Mouse (Mus musculus) adipocyte (in vitro differentiated cells): ENCODE results near the gene Bco2.

Experiments used
- DNase-seq: peaks from one replicate; pipeline ENCODE4 v3.0.0-alpha.2; 2016; ENCODE audit warnings: low spot score

Gene Bco2

GRCm38 (mm10) chr9:50561145-50561917, 6.3 kb upstream of the Bco2 start, which contains the start of gene Tex12:
Gene Tex12 (minus strand): TSS chr9:50561325.
- no peak for DNase-seq

- peak; percentile 23 for DNase-seq
Observed at GRCm38 (mm10) chr9:50554241-50555093, 514 bp downstream of the Bco2 start, which contains the start of gene Il18. Gene Il18 (plus strand): TSS chr9:50554827.

GRCm38 (mm10) chr9:50553547-50553946, 1.4 kb downstream of the Bco2 start:
- DNase-seq = no peak

GRCm38 (mm10) chr9:50552206-50552605, 2.8 kb downstream of the Bco2 start:
- no peak for DNase-seq

GRCm38 (mm10) chr9:50548936-50549335, 6.0 kb downstream of the Bco2 start:
- DNase-seq = no peak

GRCm38 (mm10) chr9:50547859-50548478, 7.0 kb downstream of the Bco2 start:
- no peak for DNase-seq

- no peak for DNase-seq
Observed at GRCm38 (mm10) chr9:50542401-50542800, 12.6 kb downstream of the Bco2 start.

- no peak for DNase-seq
Observed at GRCm38 (mm10) chr9:50540170-50540569, 14.8 kb downstream of the Bco2 start.

GRCm38 (mm10) chr9:50537295-50537694, 17.7 kb downstream of the Bco2 start:
- DNase-seq = no peak

GRCm38 (mm10) chr9:50536603-50537135, 18.3 kb downstream of the Bco2 start:
- no peak for DNase-seq

GRCm38 (mm10) chr9:50535930-50536329, 19.1 kb downstream of the Bco2 start:
- no peak for DNase-seq

- peak; percentile 40 for DNase-seq
Observed at GRCm38 (mm10) chr9:50533791-50534190, 21.2 kb downstream of the Bco2 start.

- no peak for DNase-seq
Observed at GRCm38 (mm10) chr9:50533328-50533727, 21.7 kb downstream of the Bco2 start.

GRCm38 (mm10) chr9:50530890-50531289, 24.1 kb downstream of the Bco2 start:
- peak; percentile 70 for DNase-seq

GRCm38 (mm10) chr9:50528293-50528892, 26.6 kb downstream of the Bco2 start, which contains the start of gene Pts:
Gene Pts (minus strand): TSS chr9:50528724.
- DNase-seq = peak; percentile 98

- DNase-seq = no peak
Observed at GRCm38 (mm10) chr9:50527860-50528259, 27.1 kb downstream of the Bco2 start.

- no peak for DNase-seq
Observed at GRCm38 (mm10) chr9:50525585-50525984, 29.4 kb downstream of the Bco2 start.

GRCm38 (mm10) chr9:50524936-50525335, 30.0 kb downstream of the Bco2 start:
- DNase-seq = peak; percentile 65

GRCm38 (mm10) chr9:50522574-50522973, 32.4 kb downstream of the Bco2 start:
- DNase-seq = no peak

- DNase-seq = no peak
Observed at GRCm38 (mm10) chr9:50521562-50521961, 33.4 kb downstream of the Bco2 start.

GRCm38 (mm10) chr9:50520748-50521147, 34.2 kb downstream of the Bco2 start:
- no peak for DNase-seq

GRCm38 (mm10) chr9:50518781-50519180, 36.2 kb downstream of the Bco2 start:
- peak; percentile 40 for DNase-seq
